In genomic region chr10:42193981-42194380, GRCm38 (mm10) we compare ENCODE assay signal across 24 mouse cellular contexts.
DNase-seq lines count a peak whose midpoint lies in the region; ATAC-seq and TF ChIP-seq lines count a peak whose summit lies in the region.
"Had no signal": no experiment of that assay in that cellular context is flagged by ENCODE, and none has a peak within 500 bp of the region (broad histone marks: within the 10 kb centered on the region; RNA-seq: fewer than 3 reads in every experiment).

No protein-coding gene starts in this region.

- no peak for TF ChIP-seq CTCF in kidney, adult 2 months (conservative IDR thresholded peaks at IDR 0.05; ENCODE audit: insufficient read depth, insufficient read length, low read depth, low read length)

- H3K27ac ChIP-seq in kidney, adult 2 months (ENCODE audit: insufficient read depth, low read depth, low read length), result no peak overlapping the region
- H3K27ac ChIP-seq in kidney, embryonic 16.5 days (ENCODE audit: low read length), result no peak overlapping the region
- H3K27ac ChIP-seq: embryonic facial prominence, embryonic 13.5 days; embryonic facial prominence, embryonic 15.5 days; forebrain, embryonic 10.5 days; forebrain, embryonic 12.5 days had no signal

- peak; percentile 45 for DNase-seq in kidney, adult 11 months
- DNase-seq in kidney, postnatal 4 days, result no peak
- DNase-seq in kidney, adult 2 months, result peak; percentile 62
- DNase-seq in kidney, postnatal 14 days, result peak; percentile 35
- no peak for DNase-seq in kidney, postnatal 10 days
- peak; percentile 36 for DNase-seq in yolk sac, embryonic 10.5 days (ENCODE audit: low spot score)
- no peak for DNase-seq in layer of hippocampus, postnatal 10 days (ENCODE audit: low spot score in 2 of 2)
- DNase-seq: adrenal gland, adult 2 months; adrenal gland, postnatal 10 days; adrenal gland, postnatal 25 days; cerebellum, adult 11 months; cerebellum, adult 18-20 months; cerebellum, adult 8-10 months; cerebellum, adult 9-11 months; cerebellum, postnatal 14 days; cerebellum, postnatal 36 days; embryo, embryonic 11 days had no signal

- H3K36me3 ChIP-seq in kidney, adult 2 months (ENCODE audit: control insufficient read depth, insufficient read depth, low read length), result peaks cover 5% of the 10 kb centered on the region
- H3K36me3 ChIP-seq in kidney, embryonic 16.5 days (ENCODE audit: insufficient read depth, low read length), result peaks cover 21% of the 10 kb centered on the region

- ATAC-seq in kidney, embryonic 16.5 days (ENCODE audit: low FRiP score, low TSS enrichment), result no peak
- ATAC-seq: forebrain, embryonic 14.5 days had no signal

- no peak overlapping the region for H3K4me2 ChIP-seq in kidney, embryonic 16.5 days (replicated peaks; ENCODE audit: low read depth, low read length)
- H3K4me2 ChIP-seq: embryonic facial prominence, embryonic 13.5 days; embryonic facial prominence, embryonic 15.5 days; forebrain, embryonic 12.5 days had no signal

- no peaks in the 10 kb centered on the region for H3K27me3 ChIP-seq in kidney, adult 2 months (replicated peaks; ENCODE audit: control insufficient read depth, insufficient read depth, low read length)
- no peaks in the 10 kb centered on the region for H3K27me3 ChIP-seq in kidney, embryonic 16.5 days (ENCODE audit: insufficient read depth, low read length)
- H3K27me3 ChIP-seq: embryonic facial prominence, embryonic 13.5 days; embryonic facial prominence, embryonic 15.5 days; forebrain, embryonic 12.5 days had no signal

- no peak overlapping the region for H3K9ac ChIP-seq in kidney, embryonic 16.5 days (replicated peaks; ENCODE audit: low read length)
- H3K9ac ChIP-seq: embryonic facial prominence, embryonic 13.5 days; embryonic facial prominence, embryonic 15.5 days; forebrain, embryonic 12.5 days had no signal

- 68% methylated on average over 4 of the region's 4 CpGs for WGBS in kidney, adult 2 months
- 84% methylated on average over 4 of the region's 4 CpGs for WGBS in kidney, embryonic 16.5 days

- peaks cover 14% of the 10 kb centered on the region for H3K9me3 ChIP-seq in kidney, embryonic 16.5 days (ENCODE audit: low read length)
- H3K9me3 ChIP-seq: embryonic facial prominence, embryonic 15.5 days; forebrain, embryonic 12.5 days had no signal

- TF ChIP-seq POLR2A in kidney, adult 2 months (IDR thresholded peaks at IDR 0.05; ENCODE audit: low read depth, low read length), result no peak

- peaks cover 41% of the 10 kb centered on the region for H3K4me1 ChIP-seq in kidney, adult 2 months (ENCODE audit: control insufficient read depth, insufficient read depth, low read length)
- H3K4me1 ChIP-seq in kidney, embryonic 16.5 days (ENCODE audit: insufficient read depth, low read length), result peaks cover 36% of the 10 kb centered on the region

- H3K4me3 ChIP-seq in kidney, adult 2 months (ENCODE audit: insufficient read depth, low read depth, low read length), result no peak overlapping the region
- no peak overlapping the region for H3K4me3 ChIP-seq in kidney, embryonic 16.5 days (ENCODE audit: low read length)
- H3K4me3 ChIP-seq: embryonic facial prominence, embryonic 13.5 days; embryonic facial prominence, embryonic 15.5 days; erythroblast, embryonic 14.5 days; forebrain, embryonic 10.5 days; forebrain, embryonic 12.5 days had no signal

Comparison
In these comparisons a context has a peak if more than half of its experiments do, and no peak if none do; other contexts are left out.
1. DNase-seq: peak in kidney, adult 11 months (single experiment), kidney, adult 2 months (single experiment), kidney, postnatal 14 days (single experiment) and yolk sac, embryonic 10.5 days (single experiment); none in kidney, postnatal 4 days (0 of 2), kidney, postnatal 10 days (single experiment) and layer of hippocampus, postnatal 10 days (0 of 2).